Mouse (Mus musculus) erythroblast, adult 5-6 weeks (primary cell): Measurements from ENCODE around the gene Nkiras1. TPM values are rescaled to one million over a fixed set of nuclear protein-coding genes. Genes with fewer than 3 reads are reported as not detected.
"Not testable (repeated sequence)": the region's sequence is repeated elsewhere in the genome, so short reads cannot be mapped to it uniquely, and the experiment has no call there.

Source experiments
- ATAC-seq: replicated peaks from 2 replicates; pipeline ENCODE4 v1.8.0; 2016; ENCODE audit warnings: moderate number of reproducible peaks, mild to moderate bottlenecking, moderate TSS enrichment, inconsistent platforms; ENCODE audit not compliant: poor library complexity, low FRiP score, severe bottlenecking
- total RNA-seq, 2 experiments: library from RNA; stranded (forward) in 1 of 2; stranded (reverse) in 1 of 2; fragments of 150-400 nt in 1 of 2; fragments of 200-764, 138-1000 nt in 1 of 2; gene quantifications; 2 replicates each; pipeline versions ENCODE4 v1.2.3 to v1.2.4; 2015 to 2017; ENCODE audit warnings: low replicate concordance in 2 of 2

The Nkiras1 gene
- total RNA-seq (2015; ENCODE audit: low replicate concordance): 0.21 TPM in 1 of 2 replicates, not detected in the other
- total RNA-seq (2017; ENCODE audit: low replicate concordance): 2.4 and 3.5 TPM in 2 replicates

GRCm38 (mm10) chr14:18270529-18271441 lies at the start of gene Nkiras1, which contains the start of gene Rpl15:
Gene Nkiras1, plus strand, starts transcription at chr14:18271136.
Gene Rpl15, minus strand, starts transcription at chr14:18271391.
- peak; percentile 98 for ATAC-seq

DNA sequence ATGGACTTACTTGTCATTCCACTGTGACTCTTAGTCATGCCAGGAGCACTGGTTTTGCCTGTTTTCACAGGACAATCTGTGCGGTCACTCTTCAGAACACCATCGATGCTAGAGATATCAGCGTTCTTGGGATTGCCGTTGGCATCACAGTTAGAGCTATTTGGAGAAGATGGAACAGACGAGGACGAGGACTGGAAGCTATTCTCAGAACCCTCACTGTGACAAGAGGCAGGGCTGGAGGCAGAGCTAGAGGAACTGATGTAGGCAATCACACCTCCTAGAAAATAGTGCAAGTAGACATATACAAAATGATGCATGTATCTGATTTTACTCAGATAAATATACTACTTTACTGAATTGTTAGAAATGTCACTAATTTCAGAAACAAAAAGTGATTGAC lies 49.0 kb upstream of the Nkiras1 start:
- no peak for ATAC-seq

GRCm38 (mm10) chr14:18225431-18225830 lies 45.5 kb upstream of the Nkiras1 start:
- ATAC-seq: not testable (repeated sequence)

GRCm38 (mm10) chr14:18226181-18226580 lies 44.8 kb upstream of the Nkiras1 start:
- ATAC-seq: not testable (repeated sequence)

DNA sequence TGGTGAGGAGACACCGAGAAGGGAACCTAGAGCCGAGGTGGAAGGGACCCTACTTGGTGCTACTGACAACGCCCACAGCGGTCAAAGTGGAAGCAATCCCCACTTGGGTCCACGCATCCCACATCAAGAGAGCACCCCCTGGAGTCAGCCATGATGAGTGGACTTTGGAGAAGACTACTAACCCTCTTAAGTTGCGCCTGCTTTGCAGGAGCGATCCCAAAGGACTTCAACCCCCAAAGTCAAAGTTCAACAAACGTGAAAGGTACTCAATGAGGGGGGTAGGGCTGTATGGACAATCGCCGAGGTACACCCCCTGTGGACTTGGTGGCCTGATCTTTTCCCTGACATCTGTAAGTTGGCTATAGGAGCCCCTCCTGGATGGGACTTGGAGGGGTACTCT lies 41.2 kb upstream of the Nkiras1 start:
- ATAC-seq: not testable (repeated sequence)

DNA sequence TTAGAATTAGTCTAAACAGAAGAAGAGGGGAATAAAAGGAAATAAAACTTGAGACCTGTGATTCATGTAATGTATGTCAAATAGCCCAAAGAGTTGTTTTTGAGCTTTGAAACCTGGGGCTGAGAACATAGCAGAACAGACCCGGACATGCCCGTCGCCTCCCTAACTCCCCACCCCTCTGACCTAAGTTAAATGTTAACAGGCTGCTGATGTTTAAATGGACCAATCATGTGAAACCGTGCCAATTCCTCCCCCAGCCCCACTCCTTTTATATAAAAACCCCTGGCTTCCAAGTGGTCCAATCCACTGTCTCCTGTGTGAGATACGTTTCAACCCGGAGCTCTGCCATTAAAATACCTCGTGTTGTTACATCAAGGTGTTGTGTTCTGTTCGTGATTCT lies 39.1 kb upstream of the Nkiras1 start:
- not testable (repeated sequence) for ATAC-seq

GRCm38 (mm10) chr14:18233076-18233475 lies 37.9 kb upstream of the Nkiras1 start:
- ATAC-seq: no peak

- no peak for ATAC-seq
Observed at GRCm38 (mm10) chr14:18233981-18234960, 36.7 kb upstream of the Nkiras1 start.

DNA sequence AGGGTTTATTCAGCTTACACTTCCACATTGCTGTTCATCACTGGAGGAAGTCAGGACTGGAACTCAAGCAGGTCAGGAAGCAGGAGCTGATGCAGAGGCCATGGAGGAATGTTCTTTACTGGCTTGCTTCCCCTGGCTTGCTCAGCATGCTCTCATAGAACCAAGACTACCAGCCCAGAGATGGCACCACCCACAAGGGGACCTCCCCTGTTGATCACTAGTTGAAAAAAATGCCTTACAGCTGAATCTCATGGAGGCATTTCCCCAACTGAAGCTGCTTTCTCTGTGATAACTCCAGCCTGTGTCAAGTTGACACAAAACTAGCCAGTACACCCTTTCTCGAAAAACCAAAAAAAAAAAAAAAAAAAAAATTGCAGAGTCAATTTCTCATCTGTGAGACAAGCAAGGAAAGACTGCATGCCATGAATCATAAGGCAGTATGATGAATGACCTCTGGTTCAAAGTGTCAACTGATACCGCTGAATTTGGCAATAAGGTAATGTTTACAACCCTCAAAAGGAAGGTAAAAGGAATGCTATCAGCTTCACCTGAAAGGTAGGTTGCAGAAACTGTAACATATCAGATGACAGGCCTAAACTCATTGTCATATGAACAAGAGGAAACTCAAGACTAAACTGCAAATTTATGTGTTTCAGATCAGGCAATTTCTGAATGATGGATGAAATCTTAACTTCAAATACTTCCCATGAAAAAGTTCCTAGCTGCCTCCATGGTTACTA lies 34.3 kb upstream of the Nkiras1 start:
- ATAC-seq: not testable (repeated sequence)

GRCm38 (mm10) chr14:18237381-18237780 lies 33.6 kb upstream of the Nkiras1 start:
- ATAC-seq: no peak

DNA sequence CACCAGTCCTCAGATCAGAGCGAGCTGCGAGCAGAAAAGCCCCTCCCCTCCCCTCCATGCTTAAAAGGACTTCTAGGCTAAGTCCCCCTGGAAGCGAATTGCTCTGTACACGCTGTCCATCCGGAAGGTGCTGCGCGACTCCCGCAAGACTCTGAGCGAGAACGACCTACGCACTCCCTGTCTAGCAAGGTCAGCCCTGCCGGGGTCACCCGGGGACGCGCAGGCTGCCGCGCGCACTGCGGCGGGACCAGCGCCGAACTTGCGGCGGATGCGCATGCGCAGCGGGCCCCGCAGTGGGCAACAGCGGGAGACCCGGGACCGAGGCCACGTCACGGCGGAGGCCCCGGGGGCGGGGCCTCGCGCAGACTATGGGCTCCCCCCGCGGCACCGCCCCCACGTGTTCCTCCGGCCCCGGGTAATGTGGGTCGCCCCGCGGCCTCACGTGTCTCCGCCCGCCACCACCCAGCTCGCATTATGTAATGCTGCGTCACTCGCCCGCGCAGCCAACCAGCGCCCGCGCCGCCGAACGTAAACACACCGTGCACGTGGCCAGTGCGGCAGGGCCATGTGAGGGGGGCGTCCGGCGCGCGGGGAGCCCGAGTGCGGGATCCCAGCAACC lies 32.7 kb upstream of the Nkiras1 start:
- ATAC-seq: peak; percentile 92

- peak; percentile 77 for ATAC-seq
Observed at GRCm38 (mm10) chr14:18238750-18239731, 31.9 kb upstream of the Nkiras1 start, which contains the start of gene Nr1d2. Gene Nr1d2, minus strand, starts transcription at chr14:18239127.

GRCm38 (mm10) chr14:18240132-18240531 lies 30.8 kb upstream of the Nkiras1 start:
- ATAC-seq: no peak

- no peak for ATAC-seq
Observed at GRCm38 (mm10) chr14:18241786-18242185, 29.1 kb upstream of the Nkiras1 start.

GRCm38 (mm10) chr14:18242638-18243130 lies 28.3 kb upstream of the Nkiras1 start:
- ATAC-seq: no peak

- ATAC-seq: no peak
Observed at GRCm38 (mm10) chr14:18261203-18261602, 9.7 kb upstream of the Nkiras1 start.

DNA sequence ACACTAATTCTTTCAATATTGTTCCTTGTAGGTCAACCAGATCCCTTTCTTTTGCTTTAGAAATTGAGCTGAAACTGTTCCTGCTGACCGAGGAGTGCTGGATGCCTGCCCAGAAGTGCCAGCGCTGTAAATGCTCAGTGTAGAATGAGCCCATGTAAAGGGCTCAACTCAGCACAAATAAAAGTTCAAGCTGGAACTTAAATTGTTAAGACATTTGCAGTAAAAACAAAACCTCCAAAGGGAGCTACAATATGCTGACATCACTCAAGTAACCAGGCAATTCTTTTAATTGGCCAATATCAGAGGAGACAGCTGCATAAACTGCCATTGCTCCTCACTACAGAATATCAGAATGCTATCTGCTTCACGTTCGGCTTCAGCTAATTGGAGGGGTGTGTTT lies 7.5 kb upstream of the Nkiras1 start:
- ATAC-seq: no peak
